Mouse (Mus musculus): Measurements from ENCODE around the gene Gm11939. TPM values are rescaled to one million over a fixed set of nuclear protein-coding genes. Genes with fewer than 3 reads are reported as not detected.

The Gm11939 gene
- polyA plus RNA-seq, 1 experiment, result not detected

- H3K27me3 ChIP-seq (ENCODE audit: control insufficient read depth, insufficient read depth, low read length), result no peaks in the 10 kb centered on the region
- WGBS, result 54% methylated on average over 2 of the region's 2 CpGs
- H3K4me3 ChIP-seq (ENCODE audit: extremely low read depth, insufficient read depth, insufficient read length), result no peak within 1 kb of the TSS
- no peaks in the 10 kb centered on the region for H3K36me3 ChIP-seq (ENCODE audit: control insufficient read depth, insufficient read depth, low read length)
- no peak for DNase-seq (ENCODE audit: low read depth in 1 of 2, low spot score in 2 of 2)
- H3K27ac ChIP-seq (ENCODE audit: insufficient read depth, low read length), result no peak within 1 kb of the TSS
- no peak for TF ChIP-seq CTCF (IDR thresholded peaks at IDR 0.05; ENCODE audit: extremely low read depth, insufficient read depth, insufficient read length, insufficient replicate concordance)
- no peak for TF ChIP-seq POLR2A (IDR thresholded peaks at IDR 0.05; ENCODE audit: low read depth, low read length)
- no peaks in the 10 kb centered on the region for H3K4me1 ChIP-seq (ENCODE audit: control insufficient read depth, insufficient read depth, insufficient read length)
Observed at GRCm38 (mm10) chr11:99556753-99557152, 2.5 kb downstream of the Gm11939 start, which contains the start of gene Krtap3-2. Krtap3-2 (minus strand) TSS chr11:99556853.

GRCm38 (mm10) chr11:99556195-99556594 is 3.1 kb downstream of the Gm11939 start:
- Histone ChIP-seq H3K27ac (ENCODE audit: insufficient read depth, low read length) (no peak overlapping the region), H3K4me1 (ENCODE audit: control insufficient read depth, insufficient read depth, insufficient read length) (no peaks in the 10 kb centered on the region), H3K4me3 (ENCODE audit: extremely low read depth, insufficient read depth, insufficient read length) (no peak overlapping the region), H3K27me3 (ENCODE audit: control insufficient read depth, insufficient read depth, low read length) (no peaks in the 10 kb centered on the region), H3K36me3 (ENCODE audit: control insufficient read depth, insufficient read depth, low read length) (no peaks in the 10 kb centered on the region)
- WGBS, result 84% methylated on average over 2 of the region's 2 CpGs
- TF ChIP-seq POLR2A (IDR thresholded peaks at IDR 0.05; ENCODE audit: low read depth, low read length) (no peak), CTCF (IDR thresholded peaks at IDR 0.05; ENCODE audit: extremely low read depth, insufficient read depth, insufficient read length, insufficient replicate concordance) (no peak)
- DNase-seq (ENCODE audit: low read depth in 1 of 2, low spot score in 2 of 2), result no peak

- Histone ChIP-seq H3K27me3 (ENCODE audit: control insufficient read depth, insufficient read depth, low read length) (no peaks in the 10 kb centered on the region), H3K4me1 (ENCODE audit: control insufficient read depth, insufficient read depth, insufficient read length) (no peaks in the 10 kb centered on the region), H3K36me3 (ENCODE audit: control insufficient read depth, insufficient read depth, low read length) (no peaks in the 10 kb centered on the region), H3K4me3 (ENCODE audit: extremely low read depth, insufficient read depth, insufficient read length) (no peak within 1 kb of the TSS), H3K27ac (ENCODE audit: insufficient read depth, low read length) (no peak within 1 kb of the TSS)
- no peak for TF ChIP-seq CTCF (IDR thresholded peaks at IDR 0.05; ENCODE audit: extremely low read depth, insufficient read depth, insufficient read length, insufficient replicate concordance)
- TF ChIP-seq POLR2A (IDR thresholded peaks at IDR 0.05; ENCODE audit: low read depth, low read length), result no peak
- no peak for DNase-seq (ENCODE audit: low read depth in 1 of 2, low spot score in 2 of 2)
- WGBS, result 70% methylated on average over 4 of the region's 4 CpGs
Observed at GRCm38 (mm10) chr11:99550765-99551164, 8.5 kb downstream of the Gm11939 start, which contains the start of gene Krtap3-3. Krtap3-3 (minus strand) TSS chr11:99550865.

- Histone ChIP-seq H3K27ac (ENCODE audit: insufficient read depth, low read length) (no peak overlapping the region), H3K4me3 (ENCODE audit: extremely low read depth, insufficient read depth, insufficient read length) (no peak overlapping the region), H3K27me3 (ENCODE audit: control insufficient read depth, insufficient read depth, low read length) (no peaks in the 10 kb centered on the region), H3K36me3 (ENCODE audit: control insufficient read depth, insufficient read depth, low read length) (no peaks in the 10 kb centered on the region), H3K4me1 (ENCODE audit: control insufficient read depth, insufficient read depth, insufficient read length) (no peaks in the 10 kb centered on the region)
- no peak for DNase-seq (ENCODE audit: low read depth in 1 of 2, low spot score in 2 of 2)
- no peak for TF ChIP-seq POLR2A (IDR thresholded peaks at IDR 0.05; ENCODE audit: low read depth, low read length)
- no peak for TF ChIP-seq CTCF (IDR thresholded peaks at IDR 0.05; ENCODE audit: extremely low read depth, insufficient read depth, insufficient read length, insufficient replicate concordance)
Observed at GRCm38 (mm10) chr11:99547892-99548291, 11.4 kb downstream of the Gm11939 start.

- H3K36me3 ChIP-seq (ENCODE audit: control insufficient read depth, insufficient read depth, low read length), result no peaks in the 10 kb centered on the region
- no peak overlapping the region for H3K27ac ChIP-seq (ENCODE audit: insufficient read depth, low read length)
- TF ChIP-seq POLR2A (IDR thresholded peaks at IDR 0.05; ENCODE audit: low read depth, low read length) (no peak), CTCF (IDR thresholded peaks at IDR 0.05; ENCODE audit: extremely low read depth, insufficient read depth, insufficient read length, insufficient replicate concordance) (no peak)
- H3K4me3 ChIP-seq (ENCODE audit: extremely low read depth, insufficient read depth, insufficient read length), result no peak overlapping the region
- H3K4me1 ChIP-seq (ENCODE audit: control insufficient read depth, insufficient read depth, insufficient read length), result no peaks in the 10 kb centered on the region
- no peaks in the 10 kb centered on the region for H3K27me3 ChIP-seq (ENCODE audit: control insufficient read depth, insufficient read depth, low read length)
- DNase-seq (ENCODE audit: low read depth in 1 of 2, low spot score in 2 of 2), result no peak
- WGBS, result 89% methylated on average over 9 of the region's 9 CpGs
Observed at GRCm38 (mm10) chr11:99539721-99540120, 19.5 kb downstream of the Gm11939 start.

GRCm38 (mm10) chr11:99521288-99521860 is 37.9 kb downstream of the Gm11939 start, which contains the start of gene Krt39:
Krt39 (minus strand) TSS chr11:99521338.
- 75% methylated on average over 13 of the region's 13 CpGs for WGBS
- no peaks in the 10 kb centered on the region for H3K27me3 ChIP-seq (ENCODE audit: control insufficient read depth, insufficient read depth, low read length)
- no peak within 1 kb of the TSS for H3K4me3 ChIP-seq (ENCODE audit: extremely low read depth, insufficient read depth, insufficient read length)
- H3K36me3 ChIP-seq (ENCODE audit: control insufficient read depth, insufficient read depth, low read length), result no peaks in the 10 kb centered on the region
- no peak for TF ChIP-seq CTCF (IDR thresholded peaks at IDR 0.05; ENCODE audit: extremely low read depth, insufficient read depth, insufficient read length, insufficient replicate concordance)
- TF ChIP-seq POLR2A (IDR thresholded peaks at IDR 0.05; ENCODE audit: low read depth, low read length), result no peak
- no peak within 1 kb of the TSS for H3K27ac ChIP-seq (ENCODE audit: insufficient read depth, low read length)
- no peak for DNase-seq (ENCODE audit: low read depth in 1 of 2, low spot score in 2 of 2)
- no peaks in the 10 kb centered on the region for H3K4me1 ChIP-seq (ENCODE audit: control insufficient read depth, insufficient read depth, insufficient read length)

GRCm38 (mm10) chr11:99514098-99514497 is 45.2 kb downstream of the Gm11939 start:
- 89% methylated on average over 8 of the region's 8 CpGs for WGBS
- no peak for DNase-seq (ENCODE audit: low read depth in 1 of 2, low spot score in 2 of 2)
- TF ChIP-seq CTCF (IDR thresholded peaks at IDR 0.05; ENCODE audit: extremely low read depth, insufficient read depth, insufficient read length, insufficient replicate concordance) (no peak), POLR2A (IDR thresholded peaks at IDR 0.05; ENCODE audit: low read depth, low read length) (no peak)
- H3K4me1 ChIP-seq (ENCODE audit: control insufficient read depth, insufficient read depth, insufficient read length), result no peaks in the 10 kb centered on the region
- no peaks in the 10 kb centered on the region for H3K27me3 ChIP-seq (ENCODE audit: control insufficient read depth, insufficient read depth, low read length)
- H3K27ac ChIP-seq (ENCODE audit: insufficient read depth, low read length), result no peak overlapping the region
- no peaks in the 10 kb centered on the region for H3K36me3 ChIP-seq (ENCODE audit: control insufficient read depth, insufficient read depth, low read length)
- H3K4me3 ChIP-seq (ENCODE audit: extremely low read depth, insufficient read depth, insufficient read length), result no peak overlapping the region

Other genes starting within 250 kb of the Gm11939 start
- gene Krt25, start 236.5 kb downstream of the Gm11939 start, polyA plus RNA-seq (2012; rRNA removed), result not detected in 2 replicates
- gene Krt26, start 221.5 kb downstream of the Gm11939 start, polyA plus RNA-seq (2012; rRNA removed), result not detected in 2 replicates
- not detected in 2 replicates for gene Krt27, start 208.4 kb downstream of the Gm11939 start, polyA plus RNA-seq (2012; rRNA removed)
- not detected in 2 replicates for gene Krt28, start 184.6 kb downstream of the Gm11939 start, polyA plus RNA-seq (2012; rRNA removed)
- gene Krt10, start 170.1 kb downstream of the Gm11939 start, polyA plus RNA-seq (2012; rRNA removed), result 0.22 and 0.23 TPM in 2 replicates
- gene Krt12, start 137.2 kb downstream of the Gm11939 start, polyA plus RNA-seq (2012; rRNA removed), result 0.05 TPM in 1 of 2 replicates, not detected in the other
- gene Krt20, start 121.3 kb downstream of the Gm11939 start, polyA plus RNA-seq (2012; rRNA removed), result 0.16 TPM in 2 replicates
- gene Krt23, start 66.3 kb downstream of the Gm11939 start, polyA plus RNA-seq (2012; rRNA removed), result 0.06 and 0.14 TPM in 2 replicates
- gene Krt39, start 38.1 kb downstream of the Gm11939 start, polyA plus RNA-seq (2012; rRNA removed), result not detected in 2 replicates
- gene Krt40, start 16.3 kb downstream of the Gm11939 start, polyA plus RNA-seq (2012; rRNA removed), result not detected in 2 replicates
- not detected in 2 replicates for gene Krtap3-3, start 8.6 kb downstream of the Gm11939 start, polyA plus RNA-seq (2012; rRNA removed)
- not detected in 2 replicates for gene Krtap3-2, start 2.6 kb downstream of the Gm11939 start, polyA plus RNA-seq (2012; rRNA removed)
- gene Krtap3-1, start 7.2 kb upstream of the Gm11939 start, polyA plus RNA-seq (2012; rRNA removed), result not detected in 2 replicates
- not detected in 2 replicates for gene Krtap1-5, start 21.6 kb upstream of the Gm11939 start, polyA plus RNA-seq (2012; rRNA removed)
- not detected in 2 replicates for gene Krtap1-4, start 24.2 kb upstream of the Gm11939 start, polyA plus RNA-seq (2012; rRNA removed)
- gene Krtap1-3, start 31.9 kb upstream of the Gm11939 start, polyA plus RNA-seq (2012; rRNA removed), result not detected in 2 replicates
- gene Krtap9-3, start 38.6 kb upstream of the Gm11939 start, polyA plus RNA-seq (2012; rRNA removed), result not detected in 2 replicates
- not detected in 2 replicates for gene Gm11938, start 43.8 kb upstream of the Gm11939 start, polyA plus RNA-seq (2012; rRNA removed)
- gene Gm11937, start 50.7 kb upstream of the Gm11939 start, polyA plus RNA-seq (2012; rRNA removed), result not detected in 2 replicates
- not detected in 2 replicates for gene Krtap2-4, start 55.4 kb upstream of the Gm11939 start, polyA plus RNA-seq (2012; rRNA removed)
- gene Gm11562, start 61.0 kb upstream of the Gm11939 start, polyA plus RNA-seq (2012; rRNA removed), result not detected in 2 replicates
- gene Krtap4-1, start 68.8 kb upstream of the Gm11939 start, polyA plus RNA-seq (2012; rRNA removed), result not detected in 2 replicates
- gene Krtap4-2, start 75.6 kb upstream of the Gm11939 start, polyA plus RNA-seq (2012; rRNA removed), result not detected in 2 replicates
- not detected in 2 replicates for gene Krtap4-7, start 84.6 kb upstream of the Gm11939 start, polyA plus RNA-seq (2012; rRNA removed)
- gene Gm11555, start 90.8 kb upstream of the Gm11939 start, polyA plus RNA-seq (2012; rRNA removed), result not detected in 2 replicates
- not detected in 2 replicates for gene Gm11563, start 99.5 kb upstream of the Gm11939 start, polyA plus RNA-seq (2012; rRNA removed)
- not detected in 2 replicates for gene Krtap4-6, start 106.5 kb upstream of the Gm11939 start, polyA plus RNA-seq (2012; rRNA removed)
- not detected in 2 replicates for gene Gm14190, start 131.3 kb upstream of the Gm11939 start, polyA plus RNA-seq (2012; rRNA removed)
- gene Gm14180, start 174.8 kb upstream of the Gm11939 start, polyA plus RNA-seq (2012; rRNA removed), result not detected in 2 replicates
- gene Gm11595, start 213.4 kb upstream of the Gm11939 start, polyA plus RNA-seq (2012; rRNA removed), result not detected in 2 replicates
- gene Krtap4-8, start 221.2 kb upstream of the Gm11939 start, polyA plus RNA-seq (2012; rRNA removed), result not detected in 2 replicates
- gene Krtap4-9, start 225.7 kb upstream of the Gm11939 start, polyA plus RNA-seq (2012; rRNA removed), result not detected in 2 replicates
- not detected in 2 replicates for gene Gm11596, start 234.0 kb upstream of the Gm11939 start, polyA plus RNA-seq (2012; rRNA removed)
- gene Gm11569, start 239.5 kb upstream of the Gm11939 start, polyA plus RNA-seq (2012; rRNA removed), result not detected in 2 replicates
- gene Gm11554, start 245.0 kb upstream of the Gm11939 start, polyA plus RNA-seq (2012; rRNA removed), result not detected in 2 replicates